Mouse (Mus musculus) telencephalon, adult 2 months (tissue): ENCODE results near the gene 4930562C15Rik.
A peak's percentile ranks its signal among the peaks of the same experiment; 100 is the strongest.

Experiments
- DNase-seq: peaks from one replicate; pipeline ENCODE4 v3.0.0-alpha.2; 2011; ENCODE audit warnings: low read depth, low spot score

Gene 4930562C15Rik

DNA sequence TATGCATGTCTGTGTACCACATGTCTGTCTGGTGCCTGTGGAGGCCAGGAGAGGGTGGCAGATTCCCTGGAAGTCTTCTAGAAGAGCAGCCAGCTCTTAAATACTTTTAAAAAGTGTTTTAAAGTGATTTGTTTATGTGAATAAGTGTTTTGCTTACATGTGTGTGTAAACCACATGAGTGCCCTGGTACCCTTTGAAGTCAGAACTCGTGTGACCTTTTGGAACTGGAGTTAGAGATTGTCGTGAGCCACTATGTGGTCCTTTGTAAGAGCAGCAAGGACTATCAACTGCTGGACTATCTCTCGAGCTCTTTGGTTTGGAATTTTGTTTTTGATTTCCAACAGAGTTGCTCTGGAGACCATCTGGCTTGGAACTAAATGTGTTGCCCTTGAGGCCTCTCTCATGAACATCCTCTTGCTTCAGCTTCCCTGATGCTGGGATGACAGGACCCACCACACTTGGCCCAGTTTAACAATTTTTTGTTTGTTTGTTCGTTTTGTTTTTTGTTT lies 55.0 kb downstream of the 4930562C15Rik start:
- DNase-seq = no peak

DNA sequence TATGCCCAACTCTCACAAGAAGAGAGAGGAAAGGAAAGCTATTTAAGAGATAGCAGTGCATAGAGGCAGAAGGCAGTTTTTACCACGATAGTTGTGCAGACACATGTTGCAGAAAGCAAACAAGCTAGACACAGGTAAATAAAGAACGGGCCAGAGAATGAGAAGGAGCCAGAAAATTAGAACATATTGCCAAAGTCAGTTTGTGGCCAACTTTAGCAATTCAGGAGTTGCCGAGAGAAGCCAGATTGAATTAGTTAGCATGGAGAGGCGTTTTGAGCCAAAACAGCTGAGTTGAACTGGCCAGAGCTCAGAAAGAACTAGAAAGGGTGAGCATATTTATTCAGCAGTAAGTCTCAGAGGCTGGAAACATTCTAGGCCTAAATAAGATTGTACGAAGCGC lies 57.0 kb downstream of the 4930562C15Rik start:
- no peak for DNase-seq

DNA sequence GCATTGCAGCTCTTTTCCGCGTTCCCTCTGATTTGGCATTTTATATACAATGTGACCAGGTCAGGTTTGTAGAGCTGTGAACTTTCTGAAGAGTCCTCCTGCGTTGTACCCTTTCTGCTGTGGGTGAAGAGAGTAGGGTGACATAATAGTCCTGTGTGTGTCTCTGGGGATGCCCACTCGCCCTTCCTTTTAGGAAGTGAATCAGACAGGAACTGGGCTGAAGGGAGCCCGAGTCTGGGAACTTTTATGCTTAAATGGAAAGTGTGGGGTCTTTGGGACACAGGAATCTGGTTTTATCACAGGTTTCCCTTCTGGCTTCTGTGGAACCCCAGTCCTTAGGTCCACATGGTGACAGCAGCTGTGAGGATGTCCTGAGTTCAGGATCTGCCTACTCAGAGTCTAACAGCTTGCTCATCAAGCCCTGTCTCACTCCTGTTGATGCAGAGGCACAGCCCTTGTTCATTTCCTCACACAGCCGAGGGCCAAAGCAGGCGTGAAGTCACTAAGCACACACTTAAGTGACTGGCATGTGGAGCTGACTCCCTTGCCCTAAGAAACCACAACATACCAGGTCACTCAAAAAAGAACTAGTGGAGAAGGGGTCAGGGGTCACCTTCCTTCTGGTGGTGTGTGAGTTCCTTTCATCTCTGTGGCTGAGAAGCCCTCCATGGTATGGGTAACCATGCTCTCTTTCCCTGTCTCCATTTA lies 59.1 kb downstream of the 4930562C15Rik start:
- DNase-seq = no peak

DNA sequence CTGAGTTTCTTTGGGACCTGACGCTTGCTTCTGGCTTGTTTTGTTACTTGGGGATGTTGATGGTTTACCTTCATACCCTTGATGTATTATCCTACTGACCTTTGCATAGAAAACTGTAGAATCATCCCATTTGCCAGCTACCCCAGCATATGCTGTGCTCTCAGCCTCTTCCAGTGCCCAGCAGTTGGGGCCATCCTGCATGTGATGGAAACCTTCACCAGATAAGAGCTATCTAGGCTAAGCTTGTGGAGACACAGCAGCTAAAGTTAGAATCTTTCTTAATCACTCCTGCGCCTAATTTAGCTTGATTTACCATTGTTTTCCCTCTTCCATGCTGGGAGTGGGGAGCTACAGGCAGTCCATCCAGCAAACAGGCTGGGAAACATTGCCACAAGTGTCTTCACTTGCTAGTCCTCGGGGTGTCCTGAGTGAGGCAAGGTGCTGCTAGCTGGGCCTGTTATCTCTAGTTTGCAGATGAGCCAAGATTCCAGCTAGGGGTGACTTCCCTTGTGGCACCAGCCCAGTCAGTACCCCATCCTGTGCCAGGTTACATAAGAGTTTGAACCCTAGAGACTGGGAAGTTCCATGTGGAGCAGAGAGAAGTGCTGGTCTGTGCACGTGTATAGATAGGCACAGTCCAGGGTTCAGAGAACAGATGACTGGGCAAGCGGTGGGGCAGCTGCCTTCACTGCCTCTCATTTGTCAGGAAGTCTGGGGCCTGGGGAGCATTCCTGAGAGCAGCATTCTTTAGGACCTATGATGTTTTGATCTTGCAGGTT lies 61.2 kb downstream of the 4930562C15Rik start:
- no peak for DNase-seq

DNA sequence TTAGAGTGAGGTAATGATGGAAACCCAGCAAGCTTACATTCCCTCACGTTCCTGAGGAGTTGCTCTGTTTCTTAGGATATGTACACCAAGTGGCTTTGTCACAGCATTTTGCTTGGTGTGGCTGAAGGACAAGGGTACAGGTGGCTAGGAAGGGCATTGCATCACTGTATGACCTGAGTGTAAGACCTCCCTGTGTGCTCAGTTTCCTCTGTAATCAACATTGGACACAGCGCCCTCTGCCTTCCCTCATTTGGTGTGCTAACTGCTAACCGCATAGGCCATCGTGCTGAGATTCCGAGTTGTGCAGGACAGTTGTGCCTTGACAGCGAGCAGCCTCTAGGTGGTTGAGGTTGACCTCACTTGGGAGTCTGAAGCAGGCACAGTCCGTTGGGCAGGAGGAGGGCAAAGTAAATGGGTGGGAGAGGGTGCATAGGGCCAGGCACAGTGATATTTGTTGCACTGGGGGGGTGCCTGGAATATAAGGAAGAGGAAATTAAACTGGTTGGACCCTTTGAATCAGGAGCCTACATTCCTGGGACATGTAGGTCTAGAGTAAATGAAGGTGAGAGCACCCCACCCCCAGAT lies 62.0 kb downstream of the 4930562C15Rik start:
- DNase-seq = no peak

DNA sequence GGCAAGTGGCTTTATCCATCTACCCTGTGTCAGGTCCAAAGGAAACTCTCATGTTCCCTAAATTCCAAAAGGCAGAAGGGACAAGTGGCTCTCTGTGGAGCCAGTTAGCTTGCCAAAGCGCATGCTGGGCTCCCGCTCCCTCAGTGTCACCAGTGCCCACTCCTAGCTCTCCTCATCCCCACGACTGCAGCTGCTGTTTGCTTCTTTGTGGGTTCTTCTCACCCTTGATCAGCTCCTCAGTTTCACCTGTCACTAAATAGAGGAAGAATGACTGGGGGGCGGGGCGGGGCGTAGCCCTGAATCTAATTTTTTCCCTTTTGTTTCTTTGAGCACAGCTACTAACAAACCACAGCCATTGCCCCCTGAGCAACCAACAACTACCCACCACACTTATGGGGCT lies 63.7 kb downstream of the 4930562C15Rik start:
- DNase-seq = no peak

DNA sequence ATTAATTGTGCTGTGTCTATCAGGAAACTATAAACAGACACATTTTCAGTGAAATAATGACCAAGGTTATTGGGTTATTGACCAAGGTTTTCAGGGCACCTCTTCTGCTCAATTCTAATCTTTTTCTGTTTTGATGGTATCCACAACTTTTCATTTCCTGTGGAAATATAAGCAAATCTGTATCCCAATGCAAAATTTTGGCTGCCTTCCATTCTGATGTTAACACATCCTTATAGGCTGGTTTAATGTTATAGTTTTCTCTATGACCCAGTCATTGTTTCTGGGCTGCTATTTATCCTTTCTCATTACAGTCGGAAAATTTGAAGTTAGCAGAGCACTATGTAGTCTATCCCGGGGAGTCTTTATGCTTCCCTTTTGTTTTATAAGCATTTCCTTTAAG lies 64.5 kb downstream of the 4930562C15Rik start:
- DNase-seq = no peak

DNA sequence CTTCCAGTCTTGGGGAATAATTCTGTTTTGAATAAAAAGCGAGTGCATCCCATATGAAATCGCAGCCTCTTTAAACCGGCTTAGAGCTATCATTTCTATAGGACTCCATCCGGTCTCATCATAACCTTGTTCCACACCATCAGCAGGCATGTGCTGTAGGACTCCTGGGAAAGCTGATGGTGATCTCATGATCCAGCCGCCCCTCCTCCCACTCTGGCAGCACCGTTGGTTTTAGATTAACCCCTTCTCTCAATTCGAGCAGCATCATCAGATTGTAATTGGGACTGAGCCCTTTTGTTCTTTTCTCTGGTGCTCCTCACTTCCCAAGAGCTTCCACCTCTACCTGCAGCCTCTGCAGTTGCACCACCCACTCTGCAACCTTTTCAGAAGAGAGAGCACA lies 66.0 kb downstream of the 4930562C15Rik start:
- DNase-seq = no peak

DNA sequence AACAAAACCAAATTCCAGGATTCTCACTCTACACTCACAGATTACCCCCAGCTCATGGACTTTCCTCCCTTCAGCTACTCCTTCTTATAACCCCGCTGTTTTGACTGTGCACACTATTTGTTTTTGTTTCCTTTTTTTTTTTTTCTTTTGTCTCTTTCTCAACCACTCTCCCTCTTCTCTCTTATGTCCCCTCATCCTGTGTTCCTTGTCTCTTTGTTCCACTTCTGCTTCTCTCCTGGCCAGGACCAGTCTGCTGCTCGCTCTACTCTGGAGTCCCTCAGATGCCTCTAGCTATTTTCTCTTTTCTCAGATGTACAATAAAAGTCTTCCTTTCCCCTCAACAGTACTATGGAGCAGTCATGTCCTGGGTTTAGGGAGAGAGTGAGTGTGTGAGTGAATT lies 67.2 kb downstream of the 4930562C15Rik start:
- no peak for DNase-seq

DNA sequence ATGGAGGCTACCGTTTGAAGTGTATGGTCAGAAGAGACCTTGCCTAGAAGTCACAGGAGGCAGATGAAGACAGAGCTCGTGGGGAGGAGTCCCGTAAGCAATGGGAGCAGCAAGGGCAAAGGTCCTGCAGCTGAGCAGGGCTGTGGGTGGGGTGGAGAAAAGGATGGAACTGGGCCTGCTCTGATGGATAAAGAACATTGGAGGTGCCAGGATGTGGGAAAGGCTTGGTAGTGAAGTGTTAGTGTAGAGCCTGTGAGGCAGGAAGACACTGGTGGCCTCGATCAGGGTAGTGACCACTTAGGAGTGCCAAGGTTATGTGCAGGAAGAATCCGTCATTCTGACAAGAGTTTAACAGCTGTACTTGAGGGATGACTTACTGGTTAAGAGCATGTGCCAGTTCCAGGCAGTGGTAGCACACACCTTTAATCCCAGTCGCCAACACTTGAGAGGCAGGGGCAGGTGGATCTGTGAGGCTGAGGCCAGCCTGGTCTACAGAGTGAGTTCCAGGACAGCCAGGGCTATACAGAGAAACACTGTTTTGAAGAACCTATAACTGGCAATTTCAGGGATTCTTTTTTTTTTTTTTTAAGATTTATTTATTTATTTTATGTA lies 68.4 kb downstream of the 4930562C15Rik start:
- no peak for DNase-seq

DNA sequence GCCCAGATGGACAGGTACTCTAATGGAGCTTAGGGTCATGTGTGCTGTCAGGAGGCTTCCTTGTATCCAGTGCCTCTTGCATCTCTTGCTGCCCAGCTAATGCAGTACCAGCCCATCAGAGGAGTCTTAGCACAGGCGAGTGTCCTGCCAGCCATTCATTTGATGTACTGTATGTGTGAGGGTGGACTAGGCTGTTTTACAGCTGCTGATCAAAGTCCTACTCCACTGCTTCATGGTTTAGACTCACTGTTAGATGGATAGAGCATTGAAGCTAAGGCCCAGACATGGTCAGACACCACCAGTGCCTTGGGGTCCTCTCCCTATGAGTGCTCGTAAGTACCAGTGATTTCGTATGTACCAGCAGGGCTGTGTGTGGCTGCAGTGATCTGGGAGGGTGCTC lies 69.7 kb downstream of the 4930562C15Rik start:
- no peak for DNase-seq

DNA sequence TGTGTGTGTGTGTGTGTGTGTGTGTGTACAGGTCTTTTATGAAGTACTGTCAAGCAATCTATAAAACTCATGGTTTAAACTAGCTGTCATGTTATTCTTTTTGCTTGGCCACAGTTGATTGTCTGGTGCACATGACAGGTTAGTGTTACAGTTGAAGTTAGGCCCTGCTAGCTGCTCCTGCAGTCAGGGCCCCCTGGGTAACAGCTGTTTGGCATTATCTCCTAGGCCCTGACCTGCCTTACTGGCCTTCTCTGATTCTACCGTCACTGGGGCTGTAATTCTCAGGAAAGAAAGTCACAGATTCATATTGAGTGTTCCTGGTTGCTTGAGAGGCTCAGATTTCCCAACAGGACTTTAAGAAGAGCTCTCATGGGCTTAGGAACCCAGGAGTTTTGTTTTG lies 70.4 kb downstream of the 4930562C15Rik start:
- no peak for DNase-seq

DNA sequence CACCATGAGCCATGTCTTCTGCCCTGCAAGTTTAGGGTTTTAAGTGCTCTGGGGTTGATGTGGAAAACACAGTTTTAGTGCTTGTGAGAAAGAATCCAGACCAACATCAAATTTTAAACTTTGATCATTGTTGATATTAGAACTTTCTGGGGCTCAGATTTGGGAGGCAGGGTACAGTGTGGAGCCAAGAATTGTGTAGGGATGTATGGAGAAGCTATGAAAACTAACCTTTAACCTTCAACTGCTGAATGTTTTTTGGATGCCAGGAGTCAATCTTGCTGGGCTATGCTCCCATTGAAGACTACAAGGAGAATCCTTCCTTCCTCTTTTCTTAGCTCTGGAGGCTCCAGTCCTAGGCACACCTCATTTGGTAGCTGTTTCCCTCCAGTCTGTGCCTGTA lies 71.3 kb downstream of the 4930562C15Rik start:
- DNase-seq = no peak

DNA sequence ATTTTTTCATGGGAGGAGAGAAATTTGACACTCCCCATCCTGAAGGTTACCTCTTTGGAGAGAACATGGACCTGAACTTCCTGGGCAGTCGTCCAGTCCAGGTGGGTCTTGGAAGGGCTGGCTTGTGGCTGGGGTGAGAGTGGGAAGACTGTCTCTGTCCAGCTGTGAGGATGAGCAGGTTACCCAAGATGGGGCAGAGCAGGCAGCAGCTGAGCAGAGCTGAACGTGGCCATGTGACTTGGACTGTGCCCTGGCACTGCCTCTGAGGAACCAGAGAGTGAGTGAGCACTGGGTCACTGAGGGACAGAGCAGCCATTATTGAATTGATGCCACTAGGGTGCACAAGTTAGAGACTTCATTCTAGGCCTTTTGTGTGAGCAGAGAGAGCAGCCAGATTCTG lies 72.2 kb downstream of the 4930562C15Rik start:
- DNase-seq = no peak

DNA sequence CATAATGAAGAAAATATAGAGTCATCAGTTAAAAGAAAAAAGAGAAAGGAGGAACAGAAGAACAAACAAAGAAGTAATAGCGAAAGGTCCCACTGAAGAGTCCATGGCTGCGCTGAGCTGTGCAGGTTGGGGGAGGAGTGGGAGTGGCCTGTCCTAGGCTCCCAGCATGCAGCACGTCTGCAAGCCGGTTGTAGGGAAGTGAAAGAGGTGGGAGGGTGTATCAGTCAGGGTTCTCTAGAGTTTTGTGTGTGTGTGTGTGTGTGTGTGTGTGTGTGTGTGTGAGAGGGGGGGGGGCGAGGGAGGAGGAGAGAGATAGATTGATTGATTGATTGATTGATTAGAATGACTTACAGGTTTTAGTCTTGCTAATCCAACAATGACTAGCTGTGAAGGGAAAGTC lies 72.8 kb downstream of the 4930562C15Rik start:
- no peak for DNase-seq

DNA sequence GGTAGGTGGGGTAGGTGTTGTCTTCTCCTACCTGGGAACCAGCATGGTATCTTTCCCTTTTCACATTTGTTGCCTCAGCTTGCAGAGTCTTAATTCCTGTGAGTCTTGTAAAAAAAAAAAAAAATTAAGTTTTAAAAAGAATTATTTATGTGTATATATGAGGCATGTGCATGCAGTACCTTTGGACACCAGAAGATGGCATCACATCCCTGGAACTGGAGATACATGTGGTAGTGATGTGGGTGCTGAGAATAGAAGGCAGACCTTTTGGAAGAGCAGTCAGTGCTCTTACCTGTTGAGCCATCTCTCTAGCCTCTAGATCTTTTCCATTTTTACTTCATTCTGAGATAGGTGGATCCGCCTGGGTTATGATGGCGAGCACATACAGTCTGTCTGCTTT lies 74.5 kb downstream of the 4930562C15Rik start:
- no peak for DNase-seq

DNA sequence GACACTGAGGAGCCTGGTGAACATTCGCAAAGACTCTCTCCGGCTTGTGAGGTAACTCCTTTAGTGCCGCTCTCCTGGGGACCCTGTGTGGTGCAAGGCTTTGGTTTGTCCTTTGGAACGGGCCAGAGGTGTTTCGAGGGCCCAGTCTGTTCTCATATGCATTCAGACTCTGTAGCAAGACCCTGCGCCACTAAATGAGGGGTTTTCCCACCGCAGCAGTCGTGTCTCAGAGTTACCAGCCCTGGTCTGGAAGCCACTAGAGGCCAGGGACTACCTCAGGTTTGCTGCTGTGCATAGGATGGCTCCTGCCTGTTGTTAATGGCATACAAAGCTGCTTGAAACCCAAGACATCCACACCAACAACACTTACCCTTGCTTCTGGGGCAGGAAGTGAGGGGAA lies 75.5 kb downstream of the 4930562C15Rik start:
- no peak for DNase-seq

DNA sequence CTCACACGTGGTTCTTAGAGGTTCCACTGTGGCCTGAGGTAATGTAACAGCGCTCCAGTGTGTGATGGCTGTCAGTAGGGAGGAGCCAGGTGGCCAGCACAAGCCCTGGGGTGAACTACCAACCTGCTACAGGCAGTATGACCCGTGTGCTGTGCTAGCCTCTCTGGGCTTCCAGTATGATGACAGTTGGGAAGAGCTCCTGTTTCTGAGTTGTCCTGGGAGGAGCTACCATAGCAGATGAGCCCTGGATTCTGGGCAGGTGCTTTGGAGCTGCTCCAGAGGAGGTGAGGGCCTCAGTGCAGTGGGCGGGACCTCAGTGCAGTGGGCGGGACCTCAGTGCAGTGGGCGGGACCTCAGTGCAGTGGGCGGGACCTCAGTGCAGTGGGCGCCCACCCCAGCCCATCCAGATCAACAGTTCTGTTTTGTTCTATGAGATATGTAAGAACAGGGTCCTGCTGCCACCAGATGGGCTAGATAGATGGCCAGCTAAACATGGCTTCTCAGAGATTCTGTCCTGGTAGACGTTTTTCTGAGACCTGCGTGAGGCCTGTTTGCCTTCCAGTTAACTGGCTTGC lies 76.9 kb downstream of the 4930562C15Rik start:
- no peak for DNase-seq

DNA sequence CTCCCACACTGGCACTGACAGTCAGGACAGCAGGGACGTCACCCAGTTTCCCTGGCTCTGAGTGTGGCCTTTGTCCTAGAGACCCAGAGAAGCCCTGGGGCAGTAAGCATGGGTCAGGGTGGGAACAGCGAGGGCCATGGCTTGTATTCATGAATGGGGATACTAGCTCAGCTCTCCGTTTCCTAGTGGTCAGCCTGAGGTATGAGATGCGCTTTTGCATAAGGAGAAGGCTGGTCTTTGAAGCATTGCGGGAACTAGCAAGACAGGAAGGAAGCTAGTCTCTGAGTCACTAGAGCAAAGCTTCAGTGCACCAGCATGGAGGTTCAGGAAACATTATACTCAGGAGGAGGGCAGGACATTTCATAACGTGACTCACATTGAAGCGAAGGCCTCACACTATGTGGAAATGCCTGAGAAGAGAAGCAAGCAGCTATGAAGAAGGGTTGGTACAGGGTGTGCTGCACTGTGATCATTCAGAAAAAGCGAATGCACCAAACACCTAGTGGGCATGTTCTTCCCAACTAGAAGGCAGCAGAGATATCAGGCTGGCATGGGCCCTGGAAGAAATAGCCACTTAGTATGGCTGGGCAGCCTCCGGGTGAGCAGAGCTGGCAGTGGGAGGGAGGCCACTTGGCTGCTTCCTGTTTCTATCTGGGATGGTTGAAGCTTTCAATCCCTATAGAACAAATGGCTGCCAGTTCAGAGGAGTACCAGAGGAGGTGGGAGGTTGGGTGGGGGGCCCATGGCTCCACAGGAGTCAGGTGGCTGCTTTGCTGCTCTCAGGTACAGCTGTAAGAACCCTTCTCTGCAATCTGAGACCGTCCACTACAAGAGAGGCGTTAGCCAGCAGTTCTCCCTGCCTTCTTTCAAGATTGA lies 77.9 kb downstream of the 4930562C15Rik start:
- no peak for DNase-seq

DNA sequence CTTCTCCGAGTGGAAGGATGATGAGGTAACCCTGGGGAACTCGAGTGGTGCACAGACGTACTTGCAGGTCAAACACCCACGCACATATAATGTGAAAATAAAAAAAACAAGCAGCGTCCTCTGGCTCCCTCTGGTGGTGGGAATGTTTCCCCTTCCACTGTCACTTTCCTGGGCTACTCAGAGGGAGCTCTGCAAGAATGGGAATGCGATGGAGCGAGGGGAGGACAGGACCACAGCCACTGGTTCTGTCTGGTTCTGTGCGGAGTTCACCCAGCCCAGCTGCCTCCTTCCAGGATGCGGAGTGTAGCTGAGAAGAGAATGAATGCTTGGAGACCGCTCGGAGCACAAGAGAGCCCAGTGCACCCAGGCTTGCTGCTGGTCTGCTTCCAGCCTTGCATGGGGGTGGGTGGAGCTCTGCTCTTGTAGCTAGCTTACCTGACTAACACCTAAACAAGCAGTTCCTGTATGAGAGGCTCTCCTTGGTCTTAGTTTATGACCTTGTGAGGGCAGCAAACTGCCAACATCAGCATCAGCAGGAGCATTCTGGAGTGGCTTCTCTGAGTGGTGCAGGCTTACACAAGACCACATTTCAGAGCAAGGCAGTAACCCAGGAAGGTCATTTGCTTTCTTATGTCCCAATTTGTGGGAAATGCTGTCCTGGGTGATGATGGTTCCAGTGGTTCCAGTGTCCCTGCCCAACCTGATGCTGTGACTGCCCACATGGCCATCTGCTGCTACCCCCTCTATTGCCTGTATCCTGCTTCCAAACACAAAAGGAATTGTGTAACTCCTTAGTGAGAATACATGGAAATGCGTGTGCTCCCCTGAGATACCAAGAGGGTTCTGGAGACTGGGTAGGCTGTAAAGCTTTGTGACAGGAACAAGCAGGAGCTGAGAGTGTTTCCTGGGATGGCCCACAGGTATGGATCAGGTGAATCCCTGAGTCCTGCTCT lies 78.8 kb downstream of the 4930562C15Rik start:
- peak; percentile 72 for DNase-seq
